Mouse (Mus musculus): ENCODE data around the gene Camk1d. TPM values are rescaled to one million over a fixed set of nuclear protein-coding genes. Genes with fewer than 3 reads are reported as not detected.
"Not testable (repeated sequence)": the region's sequence is repeated elsewhere in the genome, so short reads cannot be mapped to it uniquely, and the experiment has no call there.

Camk1d gene
- polyA plus RNA-seq, 1 experiment: 1.4 TPM

- H3K4me3 ChIP-seq (ENCODE audit: control insufficient read depth, low read depth, low read length): no peak overlapping the region
- H3K27me3 ChIP-seq (ENCODE audit: control insufficient read depth, insufficient read depth, low read length): no peaks in the 10 kb centered on the region
- H3K27ac ChIP-seq (ENCODE audit: control insufficient read depth, insufficient read depth, low read depth, low read length): no peak overlapping the region
- no peak for TF ChIP-seq POLR2A (IDR thresholded peaks at IDR 0.05; ENCODE audit: control insufficient read depth, low read depth, low read length)
- TF ChIP-seq CTCF (IDR thresholded peaks at IDR 0.05; ENCODE audit: control insufficient read depth, insufficient read depth, insufficient replicate concordance, low read depth, low read length): no peak
- no peaks in the 10 kb centered on the region for H3K4me1 ChIP-seq (ENCODE audit: control insufficient read depth, insufficient read depth, low read length)
- H3K36me3 ChIP-seq (ENCODE audit: control insufficient read depth, insufficient read depth, low read length): no peaks in the 10 kb centered on the region
These were observed 452.0 kb downstream of the Camk1d start for GRCm38 (mm10) chr2:5262279-5262678.

DNA sequence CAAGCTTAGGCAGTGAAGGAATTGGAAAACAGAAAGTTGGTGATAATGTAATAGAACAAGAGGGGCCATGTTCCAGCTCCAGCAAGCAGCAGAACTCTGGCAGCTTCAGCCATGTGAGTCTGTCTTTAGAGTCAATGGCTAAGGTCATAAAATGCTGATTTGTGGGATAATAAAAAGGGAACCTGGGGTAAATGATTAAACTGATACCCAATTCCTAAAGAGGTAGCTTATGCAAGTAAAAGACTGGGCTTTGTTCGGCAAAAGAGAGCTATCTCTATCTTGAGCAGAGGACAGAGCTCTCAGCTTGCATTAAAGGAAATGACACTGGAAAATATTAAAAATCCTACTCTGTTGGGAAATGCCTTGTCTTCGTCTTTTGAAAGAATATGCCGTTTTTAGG is 456.1 kb downstream of the Camk1d start:
- Histone ChIP-seq H3K4me3 (ENCODE audit: control insufficient read depth, low read depth, low read length) (no peak overlapping the region), H3K4me1 (ENCODE audit: control insufficient read depth, insufficient read depth, low read length) (no peaks in the 10 kb centered on the region), H3K36me3 (ENCODE audit: control insufficient read depth, insufficient read depth, low read length) (no peaks in the 10 kb centered on the region), H3K27me3 (ENCODE audit: control insufficient read depth, insufficient read depth, low read length) (no peaks in the 10 kb centered on the region), H3K27ac (ENCODE audit: control insufficient read depth, insufficient read depth, low read depth, low read length) (no peak overlapping the region)
- TF ChIP-seq CTCF (IDR thresholded peaks at IDR 0.05; ENCODE audit: control insufficient read depth, insufficient read depth, insufficient replicate concordance, low read depth, low read length) (no peak), POLR2A (IDR thresholded peaks at IDR 0.05; ENCODE audit: control insufficient read depth, low read depth, low read length) (no peak)

GRCm38 (mm10) chr2:5249969-5250368 is 464.3 kb downstream of the Camk1d start:
- H3K36me3 ChIP-seq (ENCODE audit: control insufficient read depth, insufficient read depth, low read length): no peaks in the 10 kb centered on the region
- TF ChIP-seq POLR2A (IDR thresholded peaks at IDR 0.05; ENCODE audit: control insufficient read depth, low read depth, low read length) (no peak), CTCF (IDR thresholded peaks at IDR 0.05; ENCODE audit: control insufficient read depth, insufficient read depth, insufficient replicate concordance, low read depth, low read length) (no peak)

GRCm38 (mm10) chr2:5249199-5249598 is 465.1 kb downstream of the Camk1d start:
- not testable (repeated sequence) for H3K27me3 ChIP-seq (ENCODE audit: control insufficient read depth, insufficient read depth, low read length); H3K27ac ChIP-seq (ENCODE audit: control insufficient read depth, insufficient read depth, low read depth, low read length); H3K36me3 ChIP-seq (ENCODE audit: control insufficient read depth, insufficient read depth, low read length); H3K4me1 ChIP-seq (ENCODE audit: control insufficient read depth, insufficient read depth, low read length); H3K4me3 ChIP-seq (ENCODE audit: control insufficient read depth, low read depth, low read length)

More at GRCm38 (mm10) chr2:5249969-5250368, 464.3 kb downstream of the Camk1d start:
- no peaks in the 10 kb centered on the region for H3K4me1 ChIP-seq (ENCODE audit: control insufficient read depth, insufficient read depth, low read length)
- H3K27ac ChIP-seq (ENCODE audit: control insufficient read depth, insufficient read depth, low read depth, low read length): no peak overlapping the region
- no peak overlapping the region for H3K4me3 ChIP-seq (ENCODE audit: control insufficient read depth, low read depth, low read length)
- no peaks in the 10 kb centered on the region for H3K27me3 ChIP-seq (ENCODE audit: control insufficient read depth, insufficient read depth, low read length)

Other genes starting within 250 kb of the Camk1d start
- 4.7 and 5.3 TPM in 2 replicates for gene Nudt5, start 130.5 kb upstream of the Camk1d start, polyA plus RNA-seq (2012; rRNA removed)
- gene Cdc123, start 130.6 kb upstream of the Camk1d start, polyA plus RNA-seq (2012; rRNA removed): 65.4 and 79.7 TPM in 2 replicates
- gene Gm13199, start 148.4 kb upstream of the Camk1d start, polyA plus RNA-seq (2012; rRNA removed): 1.6 TPM in 2 replicates
- gene Sec61a2, start 180.9 kb upstream of the Camk1d start, polyA plus RNA-seq (2012; rRNA removed): 73.1 and 94.3 TPM in 2 replicates
- 2.6 and 3.4 TPM in 2 replicates for gene Dhtkd1, start 228.3 kb upstream of the Camk1d start, polyA plus RNA-seq (2012; rRNA removed)
- gene Upf2, start 237.0 kb upstream of the Camk1d start, polyA plus RNA-seq (2012; rRNA removed): 8.9 and 11.0 TPM in 2 replicates

Data from testis, adult 2 months (tissue).